Mouse (Mus musculus) kidney, postnatal 10 days (tissue): ENCODE results near the gene Rpf1.

ENCODE experiments used
- DNase-seq: peaks from one replicate; pipeline ENCODE4 v3.0.0; 2021; ENCODE audit warnings: mixed read lengths

Gene Rpf1

GRCm38 (mm10) chr3:146500003-146500809, 21.0 kb downstream of the Rpf1 start:
- peak; percentile 76 for DNase-seq

DNA sequence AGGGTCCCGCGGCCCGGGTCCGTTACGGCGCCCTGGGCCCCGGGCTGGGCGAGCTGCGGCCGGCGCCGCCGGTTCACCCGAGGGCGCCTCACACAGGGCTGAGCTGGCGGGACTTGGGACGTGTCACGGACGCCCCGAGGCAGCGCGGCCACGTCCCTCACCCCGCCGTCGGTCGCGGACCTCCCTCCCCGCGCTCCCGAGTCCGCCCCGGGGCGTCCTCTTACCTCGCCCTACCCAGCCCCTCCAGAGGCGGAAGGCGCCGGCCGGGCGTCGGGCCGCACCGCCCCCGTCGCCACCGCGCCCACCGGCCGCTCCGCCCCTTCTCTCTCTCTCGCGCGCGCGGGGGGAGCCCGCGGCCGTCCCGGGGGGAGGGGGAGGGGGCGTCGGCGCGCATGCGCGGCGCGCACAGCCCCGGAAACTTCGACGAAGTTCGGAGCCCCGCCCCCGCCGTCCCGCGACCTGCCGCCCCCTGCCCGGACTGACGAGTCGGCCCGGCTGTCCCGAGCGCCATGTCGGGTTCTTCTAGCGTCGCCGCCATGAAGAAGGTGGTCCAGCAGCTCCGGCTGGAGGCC, 21.7 kb downstream of the Rpf1 start, which contains the start of the genes Spata1 and Gng5:
Spata1 (minus strand) TSS at position 323 of the 572 bp plus-strand sequence.
Gng5 (plus strand) TSS at position 377 of the 572 bp plus-strand sequence.
- peak; percentile 96 for DNase-seq

DNA sequence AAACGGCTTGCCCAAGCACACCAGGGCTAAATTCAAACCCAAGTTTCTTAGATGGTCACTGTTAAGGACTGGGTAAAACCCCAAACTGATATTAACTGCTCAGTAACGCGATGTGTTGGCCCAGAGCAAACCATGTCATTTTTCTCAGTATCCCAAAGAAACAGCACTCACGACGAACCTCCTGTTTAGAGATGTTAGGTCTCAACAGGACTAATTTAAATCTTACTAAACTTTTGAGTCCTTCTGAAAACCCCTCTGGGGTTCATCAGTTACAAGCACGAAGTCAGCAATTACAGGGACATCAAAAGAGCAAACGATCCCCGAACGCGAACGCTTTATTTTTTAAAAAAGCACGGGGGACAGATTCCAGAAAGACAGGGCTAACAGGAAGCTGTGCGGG, 22.2 kb downstream of the Rpf1 start:
- DNase-seq, result no peak

DNA sequence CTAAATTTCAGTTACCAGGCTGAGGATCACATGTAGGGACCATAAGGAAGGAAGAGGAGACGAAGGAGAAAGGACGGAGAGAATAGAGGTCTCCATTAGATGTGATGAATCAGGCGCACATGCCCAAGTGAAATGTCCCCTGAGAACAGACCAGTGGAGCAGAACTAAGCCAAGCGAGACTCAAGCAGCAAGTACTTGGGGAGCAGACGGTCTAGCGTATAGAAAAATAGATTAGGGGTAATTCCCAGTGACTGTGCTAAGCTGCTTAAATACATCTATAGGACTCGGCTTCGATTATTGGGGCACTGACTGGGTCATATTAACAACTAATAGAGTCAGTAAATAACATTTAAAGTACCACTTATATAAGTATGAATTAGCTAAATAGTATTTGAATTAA, 26.3 kb downstream of the Rpf1 start:
- no peak for DNase-seq

DNA sequence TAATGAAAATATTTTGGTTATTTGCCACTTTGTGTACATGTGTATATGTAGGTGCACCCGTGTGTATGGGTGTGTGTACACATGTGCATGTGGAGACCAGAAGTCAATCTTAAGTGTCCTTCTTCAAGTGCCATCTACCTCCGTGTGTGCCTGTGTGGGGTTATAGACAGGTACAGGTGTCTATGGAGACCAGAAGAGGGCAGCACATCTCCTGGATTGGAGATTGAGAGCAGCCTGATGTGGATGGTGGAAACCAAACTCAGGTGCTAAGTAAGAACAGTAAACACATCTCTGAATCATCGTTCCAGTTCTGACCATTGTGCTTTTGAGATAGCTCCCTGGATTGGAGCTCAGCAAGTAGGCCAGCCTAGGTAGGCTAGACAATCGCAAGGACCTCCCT, 34.8 kb downstream of the Rpf1 start:
- no peak for DNase-seq

- no peak for DNase-seq
Observed at GRCm38 (mm10) chr3:146482044-146482443, 39.2 kb downstream of the Rpf1 start.

- DNase-seq, result no peak
Observed at GRCm38 (mm10) chr3:146474428-146474827, 46.8 kb downstream of the Rpf1 start.

DNA sequence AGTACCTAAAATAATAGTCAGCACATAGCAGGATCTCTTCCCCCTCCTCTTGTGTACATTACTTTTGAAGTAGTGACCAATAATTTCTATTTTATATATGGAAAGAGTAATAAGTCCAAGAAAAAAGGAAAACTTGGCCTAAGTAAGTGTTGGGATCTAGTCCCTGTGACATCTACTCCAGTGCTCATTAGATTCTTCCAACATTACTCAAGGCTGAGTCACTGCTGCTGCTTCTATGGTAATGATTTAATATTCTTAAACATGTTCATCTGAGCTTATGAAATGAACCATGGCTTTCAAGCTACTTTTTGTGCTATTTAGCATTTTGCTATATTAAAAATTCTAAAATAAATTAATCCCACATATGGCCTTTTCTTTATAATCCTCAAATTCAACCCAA, 47.5 kb downstream of the Rpf1 start:
- DNase-seq, result no peak

- no peak for DNase-seq
Observed at GRCm38 (mm10) chr3:146472657-146473056, 48.6 kb downstream of the Rpf1 start.

GRCm38 (mm10) chr3:146469226-146469625, 52.0 kb downstream of the Rpf1 start:
- no peak for DNase-seq

DNA sequence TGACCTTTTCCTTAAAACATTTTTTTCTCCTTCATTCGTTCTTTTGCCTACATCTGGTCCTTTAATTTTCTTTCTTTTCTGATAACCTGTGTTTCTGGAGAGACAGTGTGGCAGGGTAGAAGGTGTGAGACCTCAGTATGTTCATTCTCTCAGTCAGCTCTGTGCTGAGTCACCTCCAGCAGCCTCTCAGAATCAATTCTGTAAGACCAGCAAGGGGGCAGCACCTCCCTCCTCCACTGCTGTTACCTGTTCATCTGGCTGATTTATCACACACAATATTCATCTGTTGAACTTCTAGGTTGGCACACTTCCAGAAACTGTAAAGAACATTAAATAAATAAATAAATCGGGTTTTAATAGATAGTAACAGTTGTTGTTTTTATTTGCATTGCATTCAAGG, 58.3 kb downstream of the Rpf1 start:
- DNase-seq, result no peak
